Mouse (Mus musculus): ENCODE measurements at regions not wholly inside any gene's neighbourhood (a gene's known extent, or its start where the extent isn't known, plus 50 kb on each side); places are given as distances from the start of the nearest gene placed in this dataset.

DNA sequence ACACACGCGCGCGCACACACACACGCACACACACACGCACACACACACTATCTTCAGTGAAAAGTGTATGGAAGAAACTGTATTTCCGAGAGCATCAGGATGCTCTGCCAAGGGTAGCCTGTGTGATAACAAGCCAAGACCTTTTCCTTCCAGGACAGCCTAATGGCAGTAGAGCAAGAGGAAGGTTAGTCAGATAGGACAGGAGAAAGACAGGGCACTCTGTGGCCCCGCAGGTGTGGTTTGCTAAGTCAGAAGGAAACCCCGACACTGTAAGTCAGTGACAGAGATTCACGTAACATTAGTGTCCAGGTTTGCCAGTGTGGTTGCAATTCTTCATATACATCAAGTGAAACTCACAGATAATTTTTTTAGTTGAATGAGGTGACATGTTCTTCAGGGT, 92.8 kb downstream of the Rpl14 start:
- TF ChIP-seq REST (IDR thresholded peaks at IDR 0.05; ENCODE audit: insufficient read depth, insufficient read length) (no peak), POLR2A (IDR thresholded peaks at IDR 0.05; ENCODE audit: insufficient read length, low read depth) (no peak), MAX (IDR thresholded peaks at IDR 0.05; ENCODE audit: low read depth) (no peak)
